Mouse (Mus musculus) embryonic facial prominence, embryonic 15.5 days (tissue): ENCODE measurements at regions not wholly inside any gene's neighbourhood (a gene's known extent, or its start where the extent isn't known, plus 50 kb on each side); places are given as distances from the start of the nearest gene placed in this dataset.

Experiments used
- ATAC-seq: fragments of 200-750 bp; cut with Nextera tagmentation; 2 replicates; pipeline ENCODE4 v1.8.0; 2017; ENCODE audit warnings: low read depth, moderate TSS enrichment; ENCODE audit not compliant: insufficient number of reproducible peaks, low FRiP score, low TSS enrichment
- H3K27ac ChIP-seq: fragments of 300-500 bp; sonication (generic); replicated peaks from 2 replicates; pipeline ENCODE4 v1.5.1; 2015; ENCODE audit warnings: mild to moderate bottlenecking, inconsistent platforms
- H3K27me3 ChIP-seq: fragments of 300-500 bp; sonication (generic); 2 replicates; pipeline ENCODE4 v1.6.1; 2015; ENCODE audit warnings: inconsistent platforms
- H3K36me3 ChIP-seq: fragments of 300-500 bp; sonication (generic); 2 replicates; pipeline ENCODE4 v1.6.1; 2015; ENCODE audit warnings: mild to moderate bottlenecking, inconsistent platforms
- H3K4me1 ChIP-seq: fragments of 300-500 bp; sonication (generic); 2 replicates; pipeline ENCODE4 v1.6.1; 2015; ENCODE audit warnings: inconsistent platforms
- H3K4me2 ChIP-seq: fragments of 300-500 bp; sonication (generic); replicated peaks from 2 replicates; pipeline ENCODE4 v1.6.1; 2015; ENCODE audit warnings: mild to moderate bottlenecking, inconsistent platforms
- H3K4me3 ChIP-seq: fragments of 300-500 bp; sonication (generic); replicated peaks from 2 replicates; pipeline ENCODE4 v1.5.1; 2015; ENCODE audit warnings: mild to moderate bottlenecking, inconsistent platforms
- H3K9ac ChIP-seq: fragments of 300-500 bp; sonication (generic); 2 replicates; pipeline ENCODE4 v1.6.1; 2015; ENCODE audit warnings: inconsistent platforms
- H3K9me3 ChIP-seq: fragments of 300-500 bp; sonication (generic); replicated peaks from 2 replicates; pipeline ENCODE4 v1.6.1; 2016; ENCODE audit warnings: inconsistent platforms
- WGBS: fragments of 180-500 bp; shearing (Covaris S2); methylation state at CpG from one replicate; pipeline ENCODE4 v1.1.7; 2015; 5-methylcytosine and 5-hydroxymethylcytosine counted together

DNA sequence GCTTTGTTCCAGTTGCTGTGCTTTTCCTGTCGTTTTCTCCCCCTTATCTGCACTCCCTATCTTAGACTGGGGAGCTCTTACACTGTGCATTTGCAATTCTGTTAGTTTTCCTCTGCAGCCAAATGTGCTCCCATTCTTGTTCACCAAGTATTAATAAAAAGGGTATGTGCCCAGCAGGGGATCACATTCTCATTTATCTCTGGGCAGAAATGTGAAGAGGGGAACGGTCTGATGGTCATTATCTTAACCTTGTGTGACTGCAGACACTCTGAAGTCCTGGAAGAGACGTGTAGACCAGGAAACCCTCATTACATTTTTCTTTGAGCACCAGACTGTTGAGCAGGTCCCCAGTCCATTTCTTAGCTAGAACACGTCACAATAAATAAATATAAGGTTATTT, 336.6 kb downstream of the Rnd3 start:
- no peak overlapping the region for H3K4me3 ChIP-seq
- no peaks in the 10 kb centered on the region for H3K9me3 ChIP-seq
- H3K36me3 ChIP-seq: no peaks in the 10 kb centered on the region
- H3K9ac ChIP-seq: no peak overlapping the region
- H3K4me1 ChIP-seq: peaks cover 9% of the 10 kb centered on the region
- H3K27me3 ChIP-seq: no peaks in the 10 kb centered on the region
- H3K4me2 ChIP-seq: no peak overlapping the region
- no peak for ATAC-seq
- no peak overlapping the region for H3K27ac ChIP-seq
- WGBS: 41% methylated on average over 4 of the region's 4 CpGs

DNA sequence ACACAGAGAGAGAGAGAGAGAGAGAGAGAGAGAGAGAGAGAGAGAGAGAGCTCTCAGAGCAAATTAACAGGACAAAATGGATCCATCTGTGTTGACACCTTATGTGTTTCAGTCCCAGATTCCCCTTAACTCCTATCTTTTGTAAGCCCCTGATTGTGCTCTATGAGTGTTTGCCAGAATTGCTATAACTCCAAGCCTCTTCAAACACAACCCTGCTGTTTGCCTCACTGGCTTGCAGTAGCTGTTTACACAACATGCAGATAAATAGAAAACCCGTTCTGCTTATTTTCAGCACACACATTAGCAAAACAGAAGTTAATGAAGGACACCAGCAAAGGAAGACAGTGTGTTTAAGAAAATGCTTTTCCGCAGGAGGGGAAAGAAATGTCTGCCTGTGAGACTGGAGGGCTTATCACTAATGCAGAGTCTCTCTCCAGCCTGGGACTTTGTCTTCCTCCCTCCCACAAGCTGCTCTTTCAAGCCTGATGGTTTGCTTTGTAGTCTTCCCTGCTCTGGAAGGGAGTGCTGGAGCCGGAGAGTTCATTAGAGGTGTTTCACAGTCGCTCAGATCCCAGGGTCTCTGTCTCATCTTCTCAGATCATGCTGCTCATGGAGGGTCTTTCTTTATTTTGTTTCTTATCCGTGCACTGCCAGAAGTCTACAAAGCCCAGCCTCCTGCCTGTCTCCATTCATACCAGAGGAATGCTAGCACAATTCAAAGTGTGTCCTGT, 338.4 kb downstream of the Rnd3 start:
- H3K36me3 ChIP-seq: no peaks in the 10 kb centered on the region
- 22% methylated on average over 5 of the region's 5 CpGs for WGBS
- H3K4me2 ChIP-seq: no peak overlapping the region
- H3K9ac ChIP-seq: no peak overlapping the region
- no peaks in the 10 kb centered on the region for H3K9me3 ChIP-seq
- no peak overlapping the region for H3K27ac ChIP-seq
- H3K4me3 ChIP-seq: no peak overlapping the region
- no peaks in the 10 kb centered on the region for H3K27me3 ChIP-seq
- no peak for ATAC-seq
- peaks cover 3% of the 10 kb centered on the region for H3K4me1 ChIP-seq

GRCm38 (mm10) chr2:50809823-50810222, 339.1 kb downstream of the Rnd3 start:
- H3K9ac ChIP-seq: no peak overlapping the region
- H3K36me3 ChIP-seq: no peaks in the 10 kb centered on the region
- no peak overlapping the region for H3K27ac ChIP-seq
- no peak overlapping the region for H3K4me2 ChIP-seq
- no peaks in the 10 kb centered on the region for H3K27me3 ChIP-seq
- ATAC-seq: no peak
- H3K9me3 ChIP-seq: no peaks in the 10 kb centered on the region
- H3K4me3 ChIP-seq: no peak overlapping the region
- no peaks in the 10 kb centered on the region; the same call in 1 of the 2 replicates for H3K4me1 ChIP-seq
- whole genome bisulfite sequencing: 53% methylated on average over 3 of the region's 3 CpGs

GRCm38 (mm10) chr2:50807162-50807960, 341.6 kb downstream of the Rnd3 start:
- 79% methylated on average over 6 of the region's 6 CpGs for WGBS
- Histone ChIP-seq H3K4me3 (no peak overlapping the region), H3K9me3 (no peaks in the 10 kb centered on the region)

GRCm38 (mm10) chr2:50805645-50806044, 343.3 kb downstream of the Rnd3 start:
- Histone ChIP-seq H3K36me3 (no peaks in the 10 kb centered on the region), H3K4me3 (no peak overlapping the region), H3K4me2 (no peak overlapping the region), H3K27me3 (no peaks in the 10 kb centered on the region), H3K27ac (no peak overlapping the region), H3K9ac (no peak overlapping the region), H3K4me1 (no peaks in the 10 kb centered on the region), H3K9me3 (no peaks in the 10 kb centered on the region)
- ATAC-seq: no peak
- WGBS: 37% methylated on average over 3 of the region's 3 CpGs

More at GRCm38 (mm10) chr2:50807162-50807960, 341.6 kb downstream of the Rnd3 start:
- H3K27me3 ChIP-seq: no peaks in the 10 kb centered on the region
- H3K4me2 ChIP-seq: no peak overlapping the region
- no peaks in the 10 kb centered on the region; the same call in 1 of the 2 replicates for H3K4me1 ChIP-seq
- H3K27ac ChIP-seq: no peak overlapping the region
- ATAC-seq: no peak
- no peak overlapping the region for H3K9ac ChIP-seq
- H3K36me3 ChIP-seq: no peaks in the 10 kb centered on the region

DNA sequence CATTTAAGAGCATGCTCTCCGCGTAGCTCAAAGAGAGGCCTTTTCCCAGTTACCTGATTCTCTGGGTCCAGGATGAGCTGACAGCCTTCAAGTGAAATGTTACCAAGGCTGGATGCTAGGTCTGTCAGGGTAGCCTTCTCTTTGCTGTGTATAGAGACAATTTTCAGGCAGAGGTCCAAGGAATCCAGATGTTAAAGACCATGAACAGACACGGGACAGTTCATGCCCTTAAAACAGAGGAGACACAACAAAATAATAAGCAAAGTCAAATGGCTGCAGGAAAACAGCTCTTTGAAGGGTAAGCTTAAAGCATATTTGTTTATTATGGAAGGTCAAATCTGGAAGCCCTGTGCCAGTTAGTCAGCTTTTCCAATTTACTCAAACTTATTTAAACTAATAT, 352.8 kb downstream of the Rnd3 start:
- H3K27ac ChIP-seq: no peak overlapping the region
- H3K27me3 ChIP-seq: no peaks in the 10 kb centered on the region
- no peak for ATAC-seq
- 63% methylated on average over 3 of the region's 3 CpGs for WGBS
- H3K9ac ChIP-seq: no peak overlapping the region
- H3K9me3 ChIP-seq: no peaks in the 10 kb centered on the region
- no peaks in the 10 kb centered on the region for H3K36me3 ChIP-seq
- H3K4me1 ChIP-seq: 0 out of 2 replicates have a peak, but pooled peaks cover 5% of the 10 kb centered on the region
- no peak overlapping the region for H3K4me2 ChIP-seq
- H3K4me3 ChIP-seq: no peak overlapping the region

GRCm38 (mm10) chr2:50793616-50794015, 355.3 kb downstream of the Rnd3 start:
- Histone ChIP-seq H3K4me2 (no peak overlapping the region), H3K9ac (no peak overlapping the region), H3K27me3 (no peaks in the 10 kb centered on the region), H3K27ac (no peak overlapping the region), H3K9me3 (no peaks in the 10 kb centered on the region), H3K36me3 (no peaks in the 10 kb centered on the region), H3K4me1 (0 out of 2 replicates have a peak, but pooled peaks cover 5% of the 10 kb centered on the region), H3K4me3 (no peak overlapping the region)
- no peak for ATAC-seq
- 55% methylated on average over 2 of the region's 2 CpGs for WGBS

- Histone ChIP-seq H3K36me3 (no peaks in the 10 kb centered on the region), H3K4me3 (no peak overlapping the region), H3K4me2 (no peak overlapping the region), H3K9me3 (no peaks in the 10 kb centered on the region), H3K9ac (no peak overlapping the region), H3K27me3 (no peaks in the 10 kb centered on the region), H3K4me1 (0 out of 2 replicates have a peak, but pooled peaks cover 5% of the 10 kb centered on the region), H3K27ac (no peak overlapping the region)
- 69% methylated on average over 1 of the region's 1 CpGs for WGBS
- ATAC-seq: no peak
Measured at GRCm38 (mm10) chr2:50793067-50793466, 355.8 kb downstream of the Rnd3 start.

- ATAC-seq: no peak
- Histone ChIP-seq H3K4me1 (no peaks in the 10 kb centered on the region), H3K27me3 (no peaks in the 10 kb centered on the region), H3K36me3 (no peaks in the 10 kb centered on the region), H3K9ac (no peak overlapping the region), H3K9me3 (no peaks in the 10 kb centered on the region), H3K27ac (0 out of 2 replicates have a peak overlapping the region, but pooled peaks have one; percentile 13), H3K4me3 (no peak overlapping the region), H3K4me2 (peak overlapping the region; percentile 13; the same call in 1 of the 2 replicates)
- 43% methylated on average over 4 of the region's 4 CpGs for WGBS
Measured at GRCm38 (mm10) chr2:50789051-50789651, 359.8 kb downstream of the Rnd3 start.

DNA sequence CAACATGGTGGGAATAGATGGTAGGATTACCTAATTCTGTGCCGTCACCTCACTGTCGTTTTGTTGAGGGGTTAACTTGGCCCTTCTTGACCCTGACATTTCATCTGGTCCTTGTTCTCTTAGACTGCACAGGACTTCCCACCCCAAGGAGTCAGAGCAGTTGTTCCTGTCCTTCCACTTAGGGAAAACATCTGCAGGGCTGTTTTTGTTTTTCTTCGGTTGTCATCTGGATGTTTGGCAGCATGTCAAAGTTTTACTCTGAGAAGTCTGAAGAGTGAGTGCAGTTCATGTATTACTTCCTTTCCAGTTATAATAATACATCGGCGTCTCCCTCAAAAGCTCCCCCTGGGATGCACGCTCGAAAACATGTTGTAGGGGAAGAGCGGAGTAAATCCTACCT, 376.8 kb downstream of the Rnd3 start:
- no peak overlapping the region for H3K4me2 ChIP-seq
- no peak overlapping the region for H3K9ac ChIP-seq
- 22% methylated on average over 8 of the region's 8 CpGs for WGBS
- 0 out of 2 replicates have a peak overlapping the region, but pooled peaks have one; percentile 13 for H3K27ac ChIP-seq
- H3K4me3 ChIP-seq: no peak overlapping the region
- no peaks in the 10 kb centered on the region for H3K27me3 ChIP-seq
- H3K4me1 ChIP-seq: peaks cover 11% of the 10 kb centered on the region
- H3K9me3 ChIP-seq: no peaks in the 10 kb centered on the region
- H3K36me3 ChIP-seq: no peaks in the 10 kb centered on the region
- no peak for ATAC-seq

- H3K4me1 ChIP-seq: no peaks in the 10 kb centered on the region
- 70% methylated on average over 2 of the region's 2 CpGs for WGBS
- no peak overlapping the region for H3K9ac ChIP-seq
- H3K27ac ChIP-seq: no peak overlapping the region
- no peak overlapping the region for H3K4me2 ChIP-seq
- no peaks in the 10 kb centered on the region for H3K9me3 ChIP-seq
- ATAC-seq: no peak
- H3K4me3 ChIP-seq: no peak overlapping the region
- H3K36me3 ChIP-seq: no peaks in the 10 kb centered on the region
- no peaks in the 10 kb centered on the region for H3K27me3 ChIP-seq
Measured at GRCm38 (mm10) chr2:50759016-50759415, 389.9 kb downstream of the Rnd3 start.
